Mouse (Mus musculus) liver (tissue): ENCODE measurements around the gene Drd1.

Experiments
- DNase-seq: peaks from one replicate; pipeline ENCODE4 v3.0.0-alpha.2; 2020; ENCODE audit warnings: mixed read lengths

Drd1 gene

DNA sequence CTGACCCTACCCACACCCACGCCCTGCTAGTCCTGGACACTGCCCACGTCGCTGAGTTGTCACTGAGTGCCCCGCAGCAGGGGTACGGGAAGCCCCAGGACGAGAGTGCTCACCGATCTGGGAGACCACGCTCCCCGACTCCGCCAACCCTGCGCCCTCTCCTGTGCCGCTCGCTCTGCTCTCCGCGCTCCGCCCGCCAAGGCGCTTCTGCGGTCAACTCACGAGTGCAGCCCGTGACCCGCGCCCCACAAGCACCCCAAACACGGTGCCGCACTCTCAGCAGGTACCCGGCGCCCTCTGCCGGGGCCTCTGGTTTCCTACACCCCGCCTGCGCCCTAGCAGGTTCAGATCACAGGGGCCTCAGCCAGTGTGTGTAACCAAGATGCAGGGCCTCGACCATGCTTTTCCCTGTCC lies at the start of gene Drd1:
TSS of gene Drd1 (minus strand) at position 258 of the 414 bp plus-strand sequence.
- peak; percentile 62 for DNase-seq

DNA sequence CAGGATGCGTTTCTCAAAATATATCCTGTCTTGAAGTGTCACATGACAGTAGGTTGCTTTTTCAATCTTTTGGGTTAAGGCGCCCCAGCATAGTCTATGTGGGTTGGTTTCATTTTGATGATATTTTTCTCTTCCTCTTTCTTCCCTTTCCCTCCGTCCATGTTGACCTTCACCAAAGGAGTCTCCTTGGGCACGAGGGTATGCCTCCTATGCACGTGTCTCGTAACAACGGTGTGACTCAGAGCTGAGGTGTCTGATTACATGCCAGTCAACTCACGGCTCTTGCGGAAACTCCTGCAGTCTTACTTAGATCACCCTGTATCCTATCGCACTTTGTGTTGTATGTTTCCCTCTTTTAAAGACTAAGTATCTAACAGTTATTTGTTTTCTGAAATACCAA lies 48.4 kb upstream of the Drd1 start:
- DNase-seq, result no peak

DNA sequence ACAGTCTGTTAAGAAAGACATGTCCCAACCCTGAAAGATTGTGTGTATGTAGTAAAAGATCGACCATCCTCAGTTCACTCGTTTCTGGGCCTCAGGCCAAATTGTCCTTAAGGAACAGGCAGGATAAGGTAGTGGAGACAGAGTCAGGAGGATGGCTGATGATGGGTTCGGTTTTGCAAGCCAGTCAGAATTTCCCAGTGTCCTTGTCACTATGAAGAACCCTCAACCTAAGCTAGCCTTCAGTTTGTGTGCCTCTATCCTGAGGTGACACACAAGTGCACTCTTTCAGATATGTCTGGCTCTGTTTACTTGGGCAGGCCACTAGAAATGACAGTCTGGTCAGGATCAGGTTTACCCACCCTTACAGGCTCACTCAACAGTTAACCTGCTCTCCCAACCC lies 47.8 kb upstream of the Drd1 start:
- DNase-seq, result no peak

- DNase-seq, result no peak
Observed at GRCm38 (mm10) chr13:54102061-54102460, 46.6 kb upstream of the Drd1 start.

GRCm38 (mm10) chr13:54101031-54101820 lies 45.7 kb upstream of the Drd1 start:
- no peak for DNase-seq

DNA sequence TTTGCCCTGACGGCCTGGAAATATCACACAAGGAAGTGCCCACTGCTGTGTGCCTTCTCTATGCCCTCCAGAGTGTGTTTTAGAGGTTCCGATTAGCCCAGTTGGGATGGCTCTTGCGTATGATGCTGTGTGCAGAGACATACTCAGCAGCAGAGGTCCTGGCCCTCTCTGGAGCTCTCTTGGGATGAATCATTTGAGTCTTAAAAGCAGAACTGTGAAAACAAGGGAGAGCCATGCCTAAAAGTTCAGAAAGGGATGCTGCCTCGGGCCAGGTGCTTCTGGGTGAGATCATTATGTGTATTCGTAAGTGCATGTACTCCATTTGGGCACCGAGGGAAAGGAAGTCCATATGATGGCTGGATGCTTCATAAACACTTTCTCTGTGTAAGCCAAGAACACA lies 42.3 kb upstream of the Drd1 start:
- no peak for DNase-seq

GRCm38 (mm10) chr13:54097227-54097626 lies 41.7 kb upstream of the Drd1 start:
- no peak for DNase-seq

- no peak for DNase-seq
Observed at GRCm38 (mm10) chr13:54095721-54096120, 40.2 kb upstream of the Drd1 start.

DNA sequence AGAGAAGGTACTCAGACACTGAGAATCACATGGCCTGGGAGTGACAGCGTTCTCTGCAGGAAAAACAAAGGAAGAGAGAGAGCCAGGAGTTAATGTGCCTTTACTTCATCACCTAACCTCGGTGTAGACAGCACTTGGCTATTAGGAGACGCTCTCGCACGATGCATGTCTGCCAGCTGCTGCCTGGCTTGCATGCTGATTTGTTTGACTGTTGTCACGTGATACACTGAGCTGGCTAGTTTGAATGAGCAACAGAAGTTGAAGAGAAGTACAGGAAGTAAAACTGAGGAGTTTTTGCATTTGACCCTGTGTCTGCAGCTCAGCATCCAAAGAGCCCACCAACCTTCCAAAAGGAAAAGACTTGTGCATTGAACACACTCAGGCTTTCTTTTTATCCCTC lies 39.5 kb upstream of the Drd1 start:
- DNase-seq, result no peak

DNA sequence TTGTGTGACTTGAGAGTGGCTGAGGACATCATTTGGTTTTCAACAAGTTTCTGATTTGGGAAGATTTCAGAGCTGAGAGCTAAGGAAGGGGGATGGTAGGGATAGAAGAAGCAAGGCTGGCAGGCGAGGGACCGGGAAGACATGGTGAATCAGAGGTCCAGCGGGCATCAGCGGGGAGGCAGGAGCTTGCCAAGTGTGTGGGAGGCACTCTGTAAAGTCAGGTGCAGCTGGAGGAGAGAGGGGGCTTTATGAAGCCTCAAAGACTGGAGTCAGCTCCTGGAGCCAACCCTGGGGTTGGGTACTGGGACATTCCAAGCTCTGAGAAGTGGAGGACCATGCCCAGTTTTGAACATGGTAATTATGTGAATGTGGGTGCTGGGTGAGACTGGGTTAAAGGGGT lies 38.8 kb upstream of the Drd1 start:
- DNase-seq, result no peak

GRCm38 (mm10) chr13:54091719-54092118 lies 36.2 kb upstream of the Drd1 start:
- no peak for DNase-seq

GRCm38 (mm10) chr13:54085266-54085665 lies 29.8 kb upstream of the Drd1 start:
- no peak for DNase-seq

GRCm38 (mm10) chr13:54084826-54085225 lies 29.3 kb upstream of the Drd1 start:
- no peak for DNase-seq

- no peak for DNase-seq
Observed at GRCm38 (mm10) chr13:54084178-54084577, 28.7 kb upstream of the Drd1 start.

DNA sequence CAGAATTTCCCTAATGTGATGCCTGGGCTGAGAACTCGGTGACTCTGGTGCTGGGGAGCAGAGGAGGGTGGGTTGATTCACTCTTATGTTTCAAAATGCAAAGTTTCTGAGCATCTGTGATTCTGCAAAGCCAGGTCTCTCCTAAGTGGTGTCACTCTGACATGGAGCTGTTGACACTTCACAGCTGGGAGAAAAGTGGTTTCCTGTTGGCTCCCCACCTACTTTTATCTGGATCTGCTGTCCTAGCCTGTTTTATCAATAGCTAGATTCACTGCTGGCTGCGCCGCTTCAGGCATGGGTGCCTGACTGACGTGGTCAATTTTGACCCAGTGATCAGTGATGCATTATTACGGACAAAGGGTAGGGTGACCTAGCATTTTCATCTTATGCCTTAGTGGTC lies 27.4 kb upstream of the Drd1 start:
- no peak for DNase-seq

GRCm38 (mm10) chr13:54080785-54081184 lies 25.3 kb upstream of the Drd1 start:
- no peak for DNase-seq

DNA sequence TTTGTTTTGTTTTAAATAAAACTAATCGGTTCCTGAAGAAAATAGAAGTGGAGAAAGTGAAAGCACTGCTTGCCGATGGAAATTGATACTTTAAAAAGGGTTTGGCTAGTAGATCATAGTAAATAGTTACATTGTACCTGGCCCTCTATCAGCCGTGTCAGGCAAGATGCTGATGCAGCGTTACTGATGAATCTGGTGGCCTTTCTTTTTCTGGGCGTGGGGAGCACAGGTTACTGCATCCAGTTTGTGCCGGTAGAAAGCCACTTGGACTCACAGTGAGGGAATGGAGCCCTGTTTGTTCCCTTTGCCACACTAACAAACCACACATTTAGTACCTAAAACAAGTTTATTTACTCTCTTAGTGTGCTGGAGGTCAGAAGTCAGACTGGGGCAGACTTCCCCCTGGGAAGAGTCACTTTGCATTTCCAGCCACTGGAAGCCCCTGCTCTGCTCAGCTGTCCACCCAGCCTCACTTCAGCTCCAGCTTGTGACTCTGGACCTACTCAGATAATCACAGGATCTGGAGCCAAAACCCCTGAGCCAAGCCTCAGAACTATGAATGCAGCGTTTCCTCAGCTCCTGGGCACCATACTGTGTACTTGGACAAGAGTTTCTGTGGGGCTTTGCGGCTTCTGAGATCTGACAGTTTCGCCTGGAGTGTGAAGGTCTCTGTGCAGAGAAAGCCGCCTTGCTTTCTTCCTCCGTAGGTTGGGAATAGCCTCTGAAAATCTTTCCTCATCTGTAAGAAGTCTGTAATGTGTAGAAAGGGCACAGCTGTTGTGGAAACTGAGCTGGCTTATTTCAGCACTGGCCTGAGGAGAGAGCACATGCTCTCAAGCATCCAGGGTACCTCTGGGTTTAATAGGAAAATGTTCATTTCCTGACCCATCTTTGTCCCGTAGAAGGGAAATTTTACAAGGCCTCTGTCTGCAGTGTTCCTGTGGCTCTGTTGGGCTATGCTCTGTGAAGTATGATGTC lies 24.6 kb upstream of the Drd1 start:
- DNase-seq, result no peak

GRCm38 (mm10) chr13:54077470-54078174 lies 22.1 kb upstream of the Drd1 start:
- no peak for DNase-seq

- no peak for DNase-seq
Observed at GRCm38 (mm10) chr13:54076762-54077460, 21.4 kb upstream of the Drd1 start.

DNA sequence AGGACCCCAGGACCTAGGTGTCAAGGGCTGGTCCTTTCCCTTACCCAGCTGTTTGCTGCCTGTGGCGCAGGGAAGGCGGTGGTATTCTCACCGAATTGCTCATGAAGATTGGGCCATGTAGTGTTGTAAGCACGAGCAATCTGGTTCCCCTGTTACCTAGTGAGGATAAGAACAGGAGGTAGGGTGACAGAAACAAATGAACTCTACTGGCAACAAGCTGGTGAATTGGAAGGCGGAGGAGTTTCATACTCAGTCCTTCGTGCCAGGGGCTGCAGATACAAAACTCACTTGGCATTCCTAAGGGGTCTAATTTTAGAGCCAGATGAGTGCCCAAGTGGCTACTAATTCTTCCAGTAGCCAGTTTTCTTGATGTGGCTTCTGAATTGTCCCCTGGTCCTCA lies 20.5 kb upstream of the Drd1 start:
- DNase-seq, result no peak

DNA sequence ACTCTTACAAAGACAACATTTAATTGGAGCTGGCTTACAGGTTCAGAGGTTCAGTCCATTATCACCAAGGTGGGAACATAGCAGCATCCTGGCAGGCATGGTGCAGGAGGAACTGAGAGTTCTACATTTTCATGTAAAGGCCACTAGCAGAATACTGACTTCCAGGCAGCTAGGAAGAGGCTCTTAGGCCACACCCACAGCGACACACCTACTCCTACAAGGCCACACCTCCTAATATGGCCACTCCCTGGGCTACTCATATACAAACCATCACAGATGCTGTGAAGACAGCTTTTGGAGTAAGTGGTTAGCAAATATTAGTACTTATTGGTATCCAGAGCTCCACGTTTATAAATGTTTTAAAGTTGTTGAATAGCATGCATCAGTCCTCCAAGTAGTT lies 19.9 kb upstream of the Drd1 start:
- peak; percentile 49 for DNase-seq

DNA sequence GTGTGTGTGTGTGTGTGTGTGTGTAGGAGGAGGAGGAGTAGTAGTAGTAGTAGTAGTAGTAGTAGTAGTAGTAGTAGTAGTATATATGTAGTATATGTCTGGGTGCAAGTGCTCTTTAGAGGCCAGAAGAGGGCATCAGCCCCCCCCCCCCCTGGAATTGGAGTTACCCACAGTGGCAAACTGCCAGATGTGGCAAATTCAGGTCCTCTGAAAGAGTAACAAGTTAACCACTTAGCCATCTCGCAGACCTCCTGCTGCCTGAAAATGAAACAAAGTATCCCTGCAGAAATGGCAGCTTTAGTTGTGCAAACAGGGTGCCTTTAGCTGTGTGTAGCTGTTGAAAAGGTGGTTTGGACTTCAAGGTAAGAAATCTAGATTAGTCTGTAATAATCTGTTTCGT lies 18.0 kb upstream of the Drd1 start:
- no peak for DNase-seq

GRCm38 (mm10) chr13:54073066-54073465 lies 17.6 kb upstream of the Drd1 start:
- peak; percentile 42 for DNase-seq
